Mouse (Mus musculus): ENCODE measurements around the gene Cadps2.
A peak's percentile ranks its signal among the peaks of the same experiment; 100 is the strongest.

Gene Cadps2

DNA sequence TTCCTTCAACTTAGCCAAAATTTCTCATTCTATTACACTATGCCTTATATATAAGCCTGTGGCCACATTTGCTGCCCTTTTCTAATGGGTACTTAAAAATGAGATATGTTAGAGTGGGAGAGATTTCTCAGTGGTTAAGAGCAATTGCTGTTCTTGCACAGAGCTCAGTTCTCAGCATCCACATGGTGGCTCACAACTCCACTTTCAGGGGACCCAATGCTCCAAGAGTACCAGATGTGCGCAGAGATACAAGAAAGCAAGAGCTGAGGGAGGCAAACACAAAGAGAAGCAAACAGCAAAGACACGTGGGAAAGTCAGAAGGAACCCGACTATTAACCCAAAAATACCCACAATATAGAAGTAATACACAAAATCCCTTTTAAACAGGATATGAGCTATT is 77.0 kb downstream of the Cadps2 start:
- DNase-seq (ENCODE audit: low spot score), result no peak

DNA sequence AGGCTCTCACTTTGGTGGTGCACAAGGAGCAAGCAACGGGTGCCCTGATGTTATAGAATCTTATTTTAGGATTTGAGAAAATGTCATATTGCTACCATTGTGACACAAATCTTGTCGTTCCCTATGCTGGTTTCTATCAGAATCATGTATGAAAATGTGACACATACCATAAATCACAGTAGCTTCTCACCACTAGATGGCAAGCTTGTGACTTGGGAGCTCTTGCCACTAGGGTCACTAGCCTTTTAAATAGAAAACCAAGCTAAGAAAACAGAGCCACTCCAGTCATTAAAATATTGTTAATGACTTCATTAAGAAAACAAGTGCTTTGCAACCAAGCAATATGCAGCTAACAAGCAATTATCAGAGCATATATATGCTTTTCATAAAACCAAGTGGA is 81.0 kb downstream of the Cadps2 start:
- DNase-seq (ENCODE audit: low spot score), result no peak

- DNase-seq (ENCODE audit: low spot score), result no peak
Observed at GRCm38 (mm10) chr6:23748823-23749222, 90.4 kb downstream of the Cadps2 start.

- DNase-seq (ENCODE audit: low spot score), result no peak
Observed at GRCm38 (mm10) chr6:23740010-23740409, 99.2 kb downstream of the Cadps2 start.

DNA sequence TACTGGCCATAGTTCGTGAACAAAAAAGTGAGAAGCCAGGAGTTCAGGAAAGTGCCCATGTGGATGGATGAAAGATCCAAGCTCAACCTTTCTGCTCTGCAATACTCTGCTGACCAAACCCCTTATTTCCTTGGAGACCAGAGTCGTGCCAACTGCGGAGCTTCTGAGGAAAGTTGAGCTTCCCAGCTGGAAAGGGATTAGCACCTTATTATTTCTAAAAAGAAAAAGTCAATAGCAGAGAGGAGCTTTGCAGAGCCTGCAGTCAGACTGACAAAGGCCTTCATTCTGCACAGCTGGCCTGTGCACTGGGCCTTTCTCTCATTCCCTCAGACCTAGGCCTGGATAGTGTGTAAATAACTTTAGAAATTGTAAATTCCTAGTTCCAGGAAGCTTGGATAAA is 106.5 kb downstream of the Cadps2 start:
- DNase-seq (ENCODE audit: low spot score), result no peak

GRCm38 (mm10) chr6:23728620-23729019 is 110.6 kb downstream of the Cadps2 start:
- DNase-seq (ENCODE audit: low spot score), result no peak

DNA sequence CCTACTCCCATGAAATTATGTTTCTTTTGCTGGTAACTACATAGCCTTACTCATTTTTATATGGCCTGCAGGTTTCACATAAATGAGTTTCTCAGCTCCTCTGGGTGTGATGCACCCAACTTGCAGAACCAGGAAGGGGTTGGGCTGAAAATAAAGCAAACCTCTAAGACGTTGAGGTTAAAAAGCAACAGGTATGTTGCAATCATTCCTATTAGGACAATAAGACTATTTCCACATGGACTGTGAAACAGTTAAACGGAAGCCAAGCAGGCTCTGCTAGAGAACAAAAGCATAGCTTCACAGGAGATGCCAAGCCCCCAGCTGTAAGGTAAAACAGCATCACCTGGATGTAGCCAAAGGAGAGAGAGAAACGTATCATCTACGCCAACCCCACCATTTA is 115.5 kb downstream of the Cadps2 start:
- DNase-seq (ENCODE audit: low spot score), result no peak

DNA sequence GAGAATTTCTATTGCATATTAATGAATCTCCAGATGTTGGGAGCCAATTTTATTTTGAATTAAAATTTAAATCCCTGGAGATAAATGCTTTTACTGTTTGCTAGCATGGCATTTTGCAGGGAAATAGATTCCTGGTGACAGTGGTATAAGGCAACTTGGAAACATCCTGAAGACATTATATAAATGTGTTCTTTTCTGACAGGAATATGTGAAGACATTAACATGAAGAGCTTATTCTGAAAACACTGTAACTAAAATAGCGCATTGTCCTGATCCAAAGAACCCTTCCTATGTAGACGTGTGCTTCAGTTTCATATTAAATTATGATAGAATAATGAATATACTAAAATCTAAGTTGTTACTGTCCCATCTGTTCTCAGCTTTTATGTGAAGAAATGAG is 118.8 kb downstream of the Cadps2 start:
- no peak for DNase-seq (ENCODE audit: low spot score)

DNA sequence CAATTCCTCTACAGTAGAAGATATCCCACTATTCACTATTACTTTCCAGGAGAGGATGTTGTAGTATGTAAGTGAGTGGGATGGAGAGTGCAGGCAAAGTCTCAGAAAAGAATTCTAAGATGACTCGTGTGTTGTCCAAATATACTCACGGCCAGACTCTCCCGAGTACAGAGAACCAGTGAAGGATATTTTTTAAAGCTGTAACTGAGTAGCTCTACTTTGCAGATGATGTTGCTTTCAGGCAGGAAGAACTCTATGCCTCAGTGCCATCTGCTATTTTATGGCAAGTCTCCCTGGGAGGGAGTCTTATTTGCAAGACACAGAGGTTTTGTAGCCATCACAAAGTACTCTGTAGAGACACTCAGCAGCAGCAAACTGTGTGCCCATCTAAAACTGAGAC is 131.7 kb downstream of the Cadps2 start:
- DNase-seq (ENCODE audit: low spot score), result no peak

GRCm38 (mm10) chr6:23700879-23701278 is 138.3 kb downstream of the Cadps2 start:
- DNase-seq (ENCODE audit: low spot score), result no peak

GRCm38 (mm10) chr6:23678172-23678571 is 161.0 kb downstream of the Cadps2 start:
- no peak for DNase-seq (ENCODE audit: low spot score)

DNA sequence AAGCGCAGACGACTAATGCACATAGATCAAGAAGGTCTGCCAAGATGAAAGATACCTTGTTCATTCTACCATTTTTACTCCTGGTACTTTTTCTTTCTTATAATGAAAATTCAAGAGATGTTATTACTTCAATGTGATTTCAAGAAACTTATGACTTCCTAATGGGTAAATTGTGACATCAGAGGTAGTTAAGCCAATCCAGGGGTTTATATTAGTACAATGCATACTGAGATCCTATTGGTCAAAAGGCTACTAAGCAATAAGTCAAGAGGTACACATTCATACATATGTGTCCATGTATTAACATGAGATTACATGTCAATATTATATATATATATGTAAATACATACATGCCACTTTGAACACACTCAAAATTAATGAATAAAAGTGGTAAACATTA is 184.2 kb downstream of the Cadps2 start, which contains the start of gene Rnf148:
Rnf148 (minus strand) TSS at position 101 of the 400 bp plus-strand sequence.
- DNase-seq (ENCODE audit: low spot score), result no peak

GRCm38 (mm10) chr6:23650205-23650604 is 189.0 kb downstream of the Cadps2 start, which contains the start of gene Rnf133:
Gene Rnf133 (minus strand): TSS chr6:23650305.
- DNase-seq (ENCODE audit: low spot score), result no peak

DNA sequence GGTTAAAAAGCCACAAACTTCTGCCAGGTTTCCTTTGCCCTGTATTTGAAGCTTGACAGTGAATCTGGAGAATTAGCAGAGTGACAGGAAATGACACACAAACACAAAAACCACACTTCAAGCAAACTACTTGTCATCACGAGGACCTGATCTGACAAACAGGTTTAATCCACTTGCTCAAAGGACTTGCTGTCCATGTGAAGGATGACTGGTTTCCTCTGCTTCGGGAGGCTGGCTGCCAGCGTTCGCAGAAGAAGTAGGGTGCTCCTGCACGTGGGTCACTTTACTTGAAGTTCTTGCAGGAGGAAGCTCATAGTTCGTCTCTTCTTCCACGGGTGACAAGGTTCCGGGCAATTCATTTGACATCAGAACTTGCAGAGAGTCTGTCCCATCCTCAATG is 190.5 kb downstream of the Cadps2 start:
- no peak for DNase-seq (ENCODE audit: low spot score)

DNA sequence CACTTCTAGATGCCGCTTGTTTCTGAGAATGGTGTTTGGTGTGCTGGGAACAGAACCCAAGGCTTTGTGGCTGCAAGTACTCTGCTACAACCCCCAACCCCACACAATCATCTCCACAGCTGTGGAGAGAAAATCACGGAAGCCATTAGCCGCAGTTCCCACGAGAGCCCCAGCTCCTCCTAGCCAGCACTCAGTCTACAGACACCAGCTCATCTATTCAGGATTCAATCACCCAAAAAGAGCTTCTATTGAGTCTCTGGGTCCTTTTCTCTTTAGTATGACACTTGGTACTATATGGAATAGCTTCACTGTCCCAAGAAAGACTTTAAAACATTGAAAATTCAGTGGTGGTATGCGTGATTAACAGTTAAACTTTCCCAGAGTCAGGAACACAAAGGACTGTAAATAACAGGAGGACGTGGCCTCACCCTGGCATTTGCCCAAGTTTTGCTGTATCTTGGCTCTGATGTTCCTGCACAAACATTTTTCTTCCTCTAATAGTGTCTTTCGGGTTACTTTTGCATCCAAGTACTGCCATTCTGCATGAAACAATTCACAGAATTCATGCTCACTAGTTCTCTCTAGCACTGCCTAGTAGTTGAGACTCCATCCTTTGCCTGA is 191.5 kb downstream of the Cadps2 start:
- DNase-seq (ENCODE audit: low spot score), result peak; percentile 8

- no peak for DNase-seq (ENCODE audit: low spot score)
Observed at GRCm38 (mm10) chr6:23637081-23637480, 202.1 kb downstream of the Cadps2 start.

- DNase-seq (ENCODE audit: low spot score), result no peak
Observed at GRCm38 (mm10) chr6:23635208-23635607, 204.0 kb downstream of the Cadps2 start.

DNA sequence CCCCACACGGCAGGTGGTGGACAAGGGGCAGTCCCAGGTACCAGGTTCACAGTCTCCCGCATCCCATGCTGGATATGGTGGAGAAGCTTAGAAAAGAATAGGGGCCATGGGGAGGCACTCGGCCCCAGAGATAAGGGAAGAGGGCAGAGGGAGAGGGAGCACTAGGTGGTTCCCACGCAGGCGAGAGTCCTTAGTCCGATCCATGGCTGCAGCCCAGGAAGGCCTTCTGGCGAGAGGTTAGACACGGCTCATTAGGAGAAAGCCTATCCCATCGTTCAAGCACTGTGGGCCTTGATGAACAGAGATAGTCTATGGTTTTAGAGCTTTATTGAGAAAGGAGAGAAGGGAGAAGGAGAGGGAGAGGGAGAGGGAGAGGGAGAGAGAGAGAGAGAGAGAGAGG is 205.2 kb downstream of the Cadps2 start:
- no peak for DNase-seq (ENCODE audit: low spot score)

DNA sequence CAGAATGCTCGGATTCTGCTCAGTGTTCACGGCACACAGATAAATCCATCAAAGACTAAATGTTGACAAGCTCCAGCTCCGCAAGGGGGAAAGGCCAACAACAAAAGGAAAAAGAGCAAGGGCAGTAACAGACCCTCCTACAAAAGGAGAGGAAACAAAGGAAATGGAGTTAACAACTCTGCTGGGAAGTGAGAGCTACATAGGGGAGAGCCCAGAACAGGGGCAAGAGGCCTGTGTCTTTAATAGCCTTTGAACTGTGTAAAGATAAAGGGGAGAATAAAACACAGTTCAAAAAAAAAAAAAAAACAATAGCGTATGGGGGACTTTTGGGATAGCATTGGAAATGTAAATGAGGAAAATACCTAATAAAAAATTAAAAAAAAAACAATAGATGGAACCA is 208.8 kb downstream of the Cadps2 start:
- no peak for DNase-seq (ENCODE audit: low spot score)

GRCm38 (mm10) chr6:23575102-23575501 is 264.1 kb downstream of the Cadps2 start:
- DNase-seq (ENCODE audit: low spot score), result no peak

GRCm38 (mm10) chr6:23573750-23574149 is 265.5 kb downstream of the Cadps2 start:
- no peak for DNase-seq (ENCODE audit: low spot score)

DNA sequence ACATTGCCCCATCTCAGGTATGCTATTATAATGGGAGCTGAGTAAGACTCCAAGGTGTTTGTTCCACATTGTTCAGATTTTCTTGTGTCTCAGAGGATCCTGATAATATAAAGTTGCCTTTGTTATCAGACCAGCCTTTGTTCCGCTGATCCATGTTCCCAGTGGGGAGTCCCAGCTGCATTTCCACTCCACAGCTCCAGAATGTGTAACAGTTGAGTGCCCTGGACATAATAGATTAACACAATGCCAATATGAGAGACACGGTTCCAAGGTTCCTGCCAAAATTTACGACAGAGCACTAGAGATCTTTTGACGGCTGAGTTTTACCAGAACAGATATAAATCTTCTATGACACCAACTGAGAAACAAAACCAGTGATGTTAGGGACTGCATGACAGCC is 266.8 kb downstream of the Cadps2 start:
- no peak for DNase-seq (ENCODE audit: low spot score)

DNA sequence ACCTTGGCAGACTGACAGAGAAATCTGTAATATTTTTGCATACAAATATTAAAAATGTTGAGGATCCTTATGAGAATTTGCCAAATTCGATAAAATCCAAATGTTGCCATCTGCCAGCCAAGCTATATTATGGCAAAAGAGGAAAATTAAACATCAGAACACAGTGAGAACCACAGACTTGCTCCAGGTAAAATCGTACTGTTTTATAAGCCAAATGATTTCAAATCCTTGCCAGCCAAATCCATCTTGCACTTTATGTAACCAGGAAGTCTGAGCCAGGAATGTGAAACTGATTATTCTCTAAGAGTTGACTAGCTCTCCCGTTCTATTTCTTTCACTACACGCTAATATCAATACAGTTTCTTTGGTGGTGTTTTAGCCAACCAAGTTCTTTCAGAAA is 269.5 kb downstream of the Cadps2 start:
- no peak for DNase-seq (ENCODE audit: low spot score)

DNA sequence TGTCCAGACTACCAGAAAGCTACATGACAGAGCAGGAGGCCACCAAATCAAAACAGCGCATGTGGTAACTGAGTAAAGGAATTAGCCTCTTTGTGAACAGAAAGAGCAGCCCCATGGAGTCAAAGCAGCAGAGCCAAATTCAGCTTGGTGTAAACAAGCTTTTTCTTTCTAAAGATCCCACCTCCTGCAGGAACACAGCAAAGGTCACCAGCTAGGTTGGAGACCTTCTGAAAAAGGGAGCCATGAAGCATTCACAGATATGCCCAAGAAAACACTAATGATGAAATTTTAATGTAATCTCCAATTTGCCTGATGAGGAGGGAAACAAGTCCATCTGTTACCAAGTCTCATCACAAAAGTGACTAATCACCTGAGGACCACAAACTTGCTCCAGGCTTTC is 270.5 kb downstream of the Cadps2 start:
- no peak for DNase-seq (ENCODE audit: low spot score)

GRCm38 (mm10) chr6:23567651-23568050 is 271.6 kb downstream of the Cadps2 start:
- DNase-seq (ENCODE audit: low spot score), result no peak

Measured in ovary, adult 18-20 months (tissue).